Mouse (Mus musculus) ES-Bruce4 (cell line): Measurements from ENCODE around the gene Sept9.

Source experiments
- CTCF ChIP-seq: IDR thresholded peaks from one replicate; pipeline ENCODE4 v1.8.1; 2011; ENCODE audit warnings: low read depth, low read length
- EP300 ChIP-seq: IDR thresholded peaks from 2 replicates; pipeline ENCODE4 v1.6.1; 2011; ENCODE audit warnings: low read depth, low read length; ENCODE audit not compliant: insufficient read depth
- POLR2A ChIP-seq: IDR thresholded peaks from one replicate; pipeline ENCODE4 v1.8.1; 2011; ENCODE audit warnings: low read length; ENCODE audit not compliant: insufficient read depth

DNA sequence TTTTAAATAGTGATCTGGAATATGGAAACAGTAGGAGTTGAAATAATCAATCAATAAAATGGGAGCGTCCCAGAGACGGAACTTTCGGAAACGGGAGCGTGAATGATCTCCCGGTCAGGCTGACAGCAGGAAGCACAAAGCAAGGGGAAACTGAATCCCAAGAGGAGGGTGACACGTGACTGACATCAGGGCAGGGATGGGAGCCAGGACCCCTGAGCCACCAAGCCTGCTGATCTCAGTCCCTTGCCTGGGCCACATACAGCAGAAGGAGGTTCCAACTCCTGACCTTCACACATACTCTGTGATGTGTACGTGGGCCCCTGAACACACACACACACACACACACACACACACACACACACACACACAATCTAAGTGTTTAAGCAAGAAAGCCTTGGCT is 37.9 kb upstream of the Sept9 start:
- TF ChIP-seq POLR2A (no peak), CTCF (no peak), EP300 (no peak)
